Mouse (Mus musculus): ENCODE measurements around the gene Wipi1.
A peak's percentile ranks its signal among the peaks of the same experiment; 100 is the strongest.
"Not testable (repeated sequence)": the region's sequence is repeated elsewhere in the genome, so short reads cannot be mapped to it uniquely, and the experiment has no call there.

Wipi1 gene

GRCm38 (mm10) chr11:109611303-109612149, at the start of gene Wipi1:
Gene Wipi1 (minus strand): TSS chr11:109611967.
- DNase-seq: peak; percentile 100

GRCm38 (mm10) chr11:109660526-109660925, 48.8 kb upstream of the Wipi1 start:
- DNase-seq: not testable (repeated sequence)

DNA sequence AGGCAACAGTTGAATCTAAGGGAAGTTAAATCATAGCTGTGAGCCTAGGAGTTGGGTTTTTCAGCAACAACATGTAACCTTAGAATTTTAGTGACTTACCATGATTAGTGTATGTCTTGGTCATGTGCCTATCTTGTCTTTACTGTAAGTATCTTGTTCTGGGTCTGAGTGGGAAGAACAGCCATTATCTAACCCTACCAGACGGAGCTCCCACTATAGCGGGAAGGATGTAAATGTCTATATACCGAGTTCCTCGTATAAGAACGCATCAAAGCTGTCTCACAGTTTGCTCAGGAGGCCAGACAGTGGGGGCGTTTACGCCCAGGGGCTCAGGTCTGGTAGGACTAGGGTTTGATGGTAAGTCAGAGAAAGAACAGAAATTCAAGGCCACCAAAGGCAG, 44.5 kb upstream of the Wipi1 start:
- no peak for DNase-seq

- DNase-seq: no peak
Measured at GRCm38 (mm10) chr11:109654581-109654980, 42.8 kb upstream of the Wipi1 start.

DNA sequence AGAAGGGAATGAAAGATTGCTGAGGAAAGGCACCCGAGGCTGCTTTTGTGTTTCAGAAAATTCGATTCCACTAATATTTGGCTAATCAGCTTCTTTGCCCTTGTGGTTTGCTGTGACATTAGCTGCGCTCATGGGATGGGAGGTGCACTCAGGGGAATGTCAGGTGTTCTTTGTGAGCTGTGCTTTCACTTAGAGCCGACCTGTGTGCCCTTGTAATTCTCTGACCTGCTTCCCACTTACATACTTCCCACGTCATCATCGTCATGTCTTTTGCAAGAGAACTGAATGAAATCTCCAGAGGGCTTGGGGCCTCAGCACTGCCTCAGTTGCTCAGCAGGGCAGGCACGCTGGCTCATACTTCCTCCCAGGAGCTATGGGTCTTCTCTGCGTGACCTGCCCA, 41.4 kb upstream of the Wipi1 start:
- peak; percentile 23 for DNase-seq

DNA sequence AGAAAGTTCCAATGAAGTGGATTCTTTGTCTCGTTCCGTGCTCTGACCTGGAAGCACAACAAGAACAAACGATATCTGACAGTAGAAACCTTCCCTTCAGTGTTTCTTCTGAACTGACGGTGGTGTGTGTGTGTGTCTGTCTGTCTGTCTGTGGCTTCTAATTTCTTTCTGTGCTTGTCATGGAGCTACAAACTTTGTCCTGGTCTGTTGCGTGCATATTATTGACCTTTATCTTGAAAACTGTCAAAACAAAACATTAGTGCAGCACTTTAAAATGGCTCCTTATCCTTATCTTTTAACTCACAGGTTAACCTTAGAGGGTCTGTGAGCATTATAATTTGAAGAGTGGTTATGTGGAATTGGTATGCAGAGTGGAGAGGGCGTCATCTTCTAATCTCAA, 40.7 kb upstream of the Wipi1 start:
- DNase-seq: no peak

- peak; percentile 54 for DNase-seq
Measured at GRCm38 (mm10) chr11:109651566-109652024, 39.8 kb upstream of the Wipi1 start.

DNA sequence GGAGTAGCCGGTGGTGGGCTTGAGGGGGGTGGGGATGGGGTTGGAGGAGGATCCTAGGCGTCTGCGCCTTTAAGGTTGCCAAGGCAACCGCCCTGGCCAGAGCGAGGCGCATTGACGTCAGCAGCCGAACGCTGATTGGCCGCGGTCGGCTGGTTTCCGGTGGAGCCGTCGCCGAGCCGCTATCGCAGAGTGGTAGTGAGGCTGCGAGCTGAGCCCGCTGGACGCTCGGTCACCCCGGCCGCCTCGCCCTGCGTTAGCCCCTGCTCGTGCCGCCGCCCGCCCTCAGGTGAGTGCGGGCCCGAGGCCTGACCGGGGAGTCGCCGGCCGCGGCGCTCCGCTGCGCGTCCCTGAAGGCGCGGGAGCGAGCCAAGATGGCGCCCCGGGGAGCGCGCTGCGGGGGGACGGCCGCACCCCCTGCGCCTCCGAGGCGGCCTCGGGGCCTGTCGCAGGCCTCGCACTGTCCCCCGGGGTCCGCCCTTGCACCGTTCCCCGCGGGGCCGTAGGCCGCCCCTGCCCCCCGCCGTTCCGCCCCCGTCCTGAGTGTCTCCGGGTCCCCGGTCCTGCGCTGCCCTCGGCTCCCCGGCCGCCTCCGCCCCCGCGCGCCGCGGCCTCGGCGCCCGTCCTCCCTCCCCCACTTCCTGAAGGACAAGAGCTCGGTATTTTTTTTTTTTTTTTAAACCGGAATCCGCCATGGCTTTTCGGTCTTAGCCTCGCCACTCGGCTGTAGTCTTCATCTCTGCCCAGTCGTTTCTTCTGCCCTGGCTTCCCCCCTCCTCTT, 39.2 kb upstream of the Wipi1 start:
- DNase-seq: peak; percentile 94

DNA sequence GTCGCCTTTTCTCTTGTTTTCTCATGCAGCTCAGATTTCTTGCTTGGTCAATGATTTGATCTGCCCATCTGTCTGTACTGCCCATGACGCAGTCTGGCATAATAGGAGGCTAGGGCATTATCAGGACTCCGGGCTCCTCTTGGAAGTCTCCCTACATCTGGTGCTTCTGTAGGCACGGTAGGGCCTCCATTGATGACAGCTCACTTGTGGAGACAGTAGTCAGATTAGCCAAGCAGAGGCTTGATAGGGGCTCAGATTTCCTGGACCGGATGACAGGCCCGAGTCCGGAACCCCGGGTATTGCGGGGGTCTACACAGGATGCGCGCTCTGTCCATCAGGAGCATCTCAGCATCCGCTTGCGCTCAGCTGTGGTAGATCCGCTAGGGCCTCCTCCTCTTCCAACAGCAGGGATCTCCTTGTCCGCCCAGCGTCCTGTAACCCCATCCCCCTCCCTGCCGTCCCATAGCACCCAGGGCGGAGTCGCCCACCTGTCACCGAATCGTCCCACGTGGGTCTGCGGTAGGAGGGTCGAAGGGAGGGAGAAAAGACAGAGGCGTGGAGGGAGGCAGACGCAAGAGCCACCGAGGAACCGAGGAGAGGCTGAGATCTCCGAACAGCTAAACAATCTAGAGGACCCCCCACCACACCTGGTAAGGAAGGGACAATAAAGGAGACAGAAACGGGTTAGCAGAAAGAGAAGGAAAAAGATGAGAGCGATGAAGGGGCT, 38.4 kb upstream of the Wipi1 start:
- peak; percentile 74 for DNase-seq

DNA sequence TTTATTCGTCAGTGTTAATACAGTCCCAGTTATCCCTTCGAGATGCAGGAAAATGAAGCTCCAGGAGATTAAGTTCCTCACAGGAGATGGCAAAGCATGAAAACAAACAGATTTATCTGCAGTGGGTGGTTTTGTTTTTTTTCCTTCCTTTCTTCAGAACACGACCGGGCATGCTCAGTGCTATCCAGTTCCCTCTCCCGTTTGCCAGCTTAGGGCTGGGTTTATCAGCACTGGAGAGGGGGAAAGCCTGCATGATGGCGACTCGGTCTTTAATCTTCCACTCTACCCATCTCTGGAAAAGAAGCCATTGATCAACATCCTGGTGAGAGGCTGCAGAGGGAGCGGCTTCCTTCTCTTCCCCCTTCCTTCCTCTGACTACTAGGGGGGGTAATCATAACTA, 37.4 kb upstream of the Wipi1 start, which contains the start of gene Prkar1a:
Gene Prkar1a, plus strand, starts transcription at position 200 of the 400 bp plus-strand sequence.
- no peak for DNase-seq

GRCm38 (mm10) chr11:109648510-109648909, 36.7 kb upstream of the Wipi1 start:
- peak; percentile 40 for DNase-seq

DNA sequence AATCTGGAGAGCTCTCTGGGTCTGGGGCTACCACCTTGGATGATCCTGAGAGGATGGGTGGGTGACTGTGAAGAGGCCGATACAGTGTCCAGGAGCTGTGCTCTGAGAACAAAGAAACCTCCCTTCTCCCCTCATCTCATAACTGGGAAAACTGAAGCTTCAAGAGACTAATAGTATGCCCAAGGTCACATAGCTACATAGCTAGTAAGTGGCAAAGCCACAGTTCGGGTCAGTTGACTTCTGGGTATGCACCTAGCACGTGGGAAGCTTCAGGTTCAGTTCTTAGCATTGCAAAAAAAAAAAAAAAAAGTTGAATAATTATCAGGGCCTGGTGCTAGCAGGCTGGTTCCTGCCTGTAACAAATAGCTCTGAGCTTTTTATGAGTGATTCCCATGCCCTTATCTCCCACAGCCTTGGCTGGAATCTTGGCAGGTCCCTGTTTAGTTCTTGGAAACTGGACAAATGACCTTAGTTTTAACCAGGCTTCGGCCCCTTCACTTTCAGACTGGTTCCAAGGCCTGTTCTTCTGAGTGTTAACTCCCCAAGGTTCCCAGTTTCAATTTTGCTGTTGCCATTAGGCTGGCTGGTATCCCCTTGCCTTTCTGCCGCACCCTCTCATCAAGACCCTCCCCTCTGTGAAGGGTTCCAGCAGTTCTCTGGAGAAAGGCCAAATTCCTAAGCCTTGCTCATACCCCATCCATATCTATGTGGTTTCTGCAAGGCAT, 29.9 kb upstream of the Wipi1 start:
- peak; percentile 78 for DNase-seq

GRCm38 (mm10) chr11:109635871-109636395, 24.2 kb upstream of the Wipi1 start:
- DNase-seq: peak; percentile 58

DNA sequence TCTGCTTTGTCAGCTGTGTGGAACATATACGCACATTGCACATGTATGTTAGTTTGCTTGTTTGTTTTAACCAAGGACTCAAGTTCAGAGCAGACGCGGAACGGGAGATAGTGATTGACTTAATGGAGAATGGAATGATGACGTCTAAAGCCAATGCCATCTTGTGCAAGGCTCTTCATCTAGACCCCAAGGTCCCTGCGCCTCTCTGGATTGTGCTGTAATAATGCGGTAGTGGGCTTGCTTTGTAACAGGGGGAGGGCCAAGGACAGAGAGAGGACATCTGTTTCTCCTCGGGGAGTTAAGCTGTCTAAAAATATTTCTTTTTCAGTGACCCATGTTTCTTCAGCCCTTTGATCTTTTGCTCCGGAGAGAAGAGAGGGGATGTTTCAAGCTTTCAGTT, 23.2 kb upstream of the Wipi1 start:
- DNase-seq: no peak

GRCm38 (mm10) chr11:109629021-109629521, 17.3 kb upstream of the Wipi1 start:
- DNase-seq: no peak

DNA sequence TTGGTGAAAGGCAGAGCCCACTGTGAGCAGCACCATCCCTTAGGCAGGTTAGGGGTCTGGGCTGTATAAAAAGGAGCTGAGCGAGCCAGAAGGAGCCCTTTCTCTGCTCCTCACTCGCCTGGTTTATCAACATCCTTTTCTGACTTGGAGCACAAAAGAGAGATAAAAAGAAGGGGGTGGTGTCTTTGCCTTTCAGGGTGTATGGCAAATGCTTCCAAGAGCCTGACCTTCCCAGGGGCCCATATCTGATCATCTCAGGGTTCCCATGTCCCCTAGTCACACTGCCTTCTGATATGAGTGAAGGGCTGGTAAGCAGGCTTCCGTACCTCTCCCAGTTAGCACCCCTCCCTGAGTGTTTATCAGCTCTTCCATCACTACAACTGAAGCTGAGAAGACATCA, 16.3 kb upstream of the Wipi1 start:
- DNase-seq: no peak

GRCm38 (mm10) chr11:109627648-109628047, 15.9 kb upstream of the Wipi1 start:
- DNase-seq: no peak

DNA sequence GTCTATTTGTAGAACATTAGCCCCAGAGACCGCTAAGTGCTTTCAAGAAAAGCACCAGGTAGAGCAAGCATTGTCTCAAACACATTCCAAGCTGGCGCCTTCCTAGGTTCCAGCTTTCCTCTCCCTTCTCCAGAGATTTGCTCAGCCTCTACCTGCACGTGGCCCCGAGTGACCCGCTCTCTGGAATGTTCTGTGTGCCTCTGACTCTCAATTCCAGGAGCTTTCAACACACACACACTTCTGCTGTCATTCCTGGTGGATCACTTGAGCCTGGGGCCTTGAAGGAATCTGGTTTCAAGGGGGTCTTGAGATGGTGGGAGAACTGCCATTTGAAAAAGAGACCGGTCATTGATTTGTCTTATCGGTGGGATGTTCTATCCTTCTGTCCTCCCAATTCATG, 11.5 kb upstream of the Wipi1 start:
- no peak for DNase-seq

- peak; percentile 49 for DNase-seq
Measured at GRCm38 (mm10) chr11:109622518-109623037, 10.8 kb upstream of the Wipi1 start.

DNA sequence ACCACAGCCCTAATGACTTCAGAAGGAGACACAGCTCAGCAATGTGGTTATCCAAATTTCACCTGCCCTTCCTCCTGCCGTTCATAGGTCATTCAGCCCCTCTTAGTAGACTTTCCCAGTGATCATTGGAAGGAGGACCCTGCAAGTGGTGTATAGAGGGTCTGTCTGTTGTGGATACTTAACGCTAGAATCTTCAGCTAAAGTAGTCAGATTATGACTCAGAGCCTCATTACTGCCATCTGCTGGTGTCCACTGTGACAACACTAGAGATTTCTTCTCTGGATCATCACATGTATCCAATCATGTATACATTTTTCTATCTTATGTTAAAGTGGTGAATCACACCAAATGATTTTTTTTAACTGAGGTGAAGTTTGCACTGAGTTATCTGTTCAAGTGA, 9.4 kb upstream of the Wipi1 start:
- DNase-seq: peak; percentile 60

- DNase-seq: no peak
Measured at GRCm38 (mm10) chr11:109620356-109620755, 8.6 kb upstream of the Wipi1 start.

GRCm38 (mm10) chr11:109619055-109619454, 7.3 kb upstream of the Wipi1 start:
- peak; percentile 67 for DNase-seq

All from kidney, adult 9 months (tissue).